Mouse (Mus musculus) ES-E14 (cell line): ENCODE measurements around the gene Nt5dc1. TPM values are rescaled to one million over a fixed set of nuclear protein-coding genes. Genes with fewer than 3 reads are reported as not detected.

Experiments
- DNase-seq: peaks from one replicate; pipeline ENCODE4 v3.0.0-alpha.2; 2013; ENCODE audit warnings: low read depth, low spot score
- H3K27ac ChIP-seq: 2 replicates; pipeline ENCODE4 v1.5.1; 2012; ENCODE audit warnings: low read depth, mild to moderate bottlenecking, low read length, moderate library complexity, mixed read lengths; ENCODE audit not compliant: poor library complexity, insufficient read depth, severe bottlenecking
- H3K36me3 ChIP-seq: 2 replicates; pipeline ENCODE4 v1.6.1; 2012; ENCODE audit warnings: mild to moderate bottlenecking, low read length, moderate library complexity, mixed read lengths; ENCODE audit not compliant: control insufficient read depth, poor library complexity, insufficient read depth, severe bottlenecking
- H3K4me1 ChIP-seq, 2 experiments: fragments of 150-350 bp in 1 of 2; sonication (generic) in 1 of 2; 2 replicates each; pipeline ENCODE4 v1.6.1; 2012; ENCODE audit warnings: low read length in 2 of 2, mild to moderate bottlenecking in 1 of 2, mixed read lengths in 1 of 2; ENCODE audit not compliant: control insufficient read depth in 2 of 2, insufficient read depth in 2 of 2, poor library complexity in 1 of 2
- H3K4me3 ChIP-seq, 2 experiments: fragments of 150-350 bp in 1 of 2; sonication (generic) in 1 of 2; 2 replicates each; pipeline ENCODE4 v1.5.1; 2012; ENCODE audit warnings: low read length in 2 of 2, low read depth in 1 of 2, mild to moderate bottlenecking in 1 of 2, mixed read lengths in 1 of 2; ENCODE audit not compliant: insufficient read depth in 1 of 2, poor library complexity in 1 of 2, severe bottlenecking in 1 of 2
- H3K9ac ChIP-seq: 2 replicates; pipeline ENCODE4 v1.6.1; 2012; ENCODE audit warnings: low read depth, mild to moderate bottlenecking, low read length, mixed read lengths; ENCODE audit not compliant: poor library complexity, insufficient read depth, severe bottlenecking
- H3K9me3 ChIP-seq: fragments of 150-350 bp; sonication (generic); 2 replicates; pipeline ENCODE4 v1.6.1; 2012; ENCODE audit warnings: low read depth, mild to moderate bottlenecking, low read length; ENCODE audit not compliant: control insufficient read depth, insufficient read depth
- CHD2 ChIP-seq: IDR thresholded peaks from 2 replicates; pipeline ENCODE4 v1.6.1; 2014; ENCODE audit warnings: mild to moderate bottlenecking, low read depth, low read length, inconsistent platforms
- HCFC1 ChIP-seq: IDR thresholded peaks from 2 replicates; pipeline ENCODE4 v1.6.1; 2012; ENCODE audit warnings: low read length, inconsistent platforms, borderline replicate concordance; ENCODE audit not compliant: insufficient read depth
- MAFK ChIP-seq: IDR thresholded peaks from 2 replicates; pipeline ENCODE4 v1.6.1; 2014; ENCODE audit warnings: mild to moderate bottlenecking, low read depth, low read length, inconsistent platforms; ENCODE audit not compliant: insufficient read depth
- ZC3H11A ChIP-seq: IDR thresholded peaks from 2 replicates; pipeline ENCODE4 v1.6.1; 2012; ENCODE audit warnings: low read depth, mild to moderate bottlenecking, inconsistent platforms, low read length, borderline replicate concordance
- ZNF384 ChIP-seq: IDR thresholded peaks from 2 replicates; pipeline ENCODE4 v1.6.1; 2012; ENCODE audit warnings: low read depth, low read length, inconsistent platforms
- in situ Hi-C, 2 experiments: fragments of 600-800 bp; cut with MboI; formaldehyde crosslinking; loops; one replicate each; pipeline ENCODE4 v1.15.1; 2025; ENCODE audit warnings: low sequenced_read_pairs in 2 of 2, inconsistent platforms in 1 of 2; ENCODE audit not compliant: unreplicated experiment in 2 of 2
- total RNA-seq: library from RNA; depleted of rRNA; stranded (reverse); fragments of 300-350 nt; gene quantifications from 2 replicates; pipeline ENCODE4 v1.2.3, GENCODE M21; 2012

Gene Nt5dc1
- total RNA-seq, 1 experiment, result 8.3 TPM

DNA sequence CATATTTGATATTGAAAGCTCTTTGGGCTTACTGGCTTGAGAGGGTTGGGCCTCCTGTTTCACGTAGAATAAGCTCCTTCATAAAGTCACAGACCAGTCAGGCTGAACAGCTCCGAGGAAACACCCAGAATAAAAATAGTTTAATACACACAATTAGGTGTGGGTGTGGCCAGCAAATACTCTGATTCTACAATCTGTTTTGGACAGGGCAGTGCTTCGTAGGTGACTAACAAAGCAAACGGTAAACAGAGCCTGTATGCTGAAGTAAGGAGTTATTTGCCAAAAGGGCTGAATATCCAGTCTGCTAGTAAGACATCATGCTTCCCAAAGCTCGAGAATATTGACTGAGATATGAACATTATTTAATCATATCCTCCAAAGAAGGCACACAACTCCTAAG, 32.7 kb downstream of the Nt5dc1 start:
- H3K27ac ChIP-seq, result no peak overlapping the region
- no peak overlapping the region for H3K9ac ChIP-seq
- DNase-seq, result no peak
- no peaks in the 10 kb centered on the region for H3K36me3 ChIP-seq
- no peaks in the 10 kb centered on the region for H3K4me1 ChIP-seq
- no peak for TF ChIP-seq ZC3H11A
- TF ChIP-seq CHD2, result no peak
- no peak for TF ChIP-seq MAFK
- TF ChIP-seq HCFC1, result no peak
- TF ChIP-seq ZNF384, result no peak
- in situ Hi-C loops, result no loop called here
- H3K9me3 ChIP-seq, result no peaks in the 10 kb centered on the region
- H3K4me3 ChIP-seq, result no peak overlapping the region

DNA sequence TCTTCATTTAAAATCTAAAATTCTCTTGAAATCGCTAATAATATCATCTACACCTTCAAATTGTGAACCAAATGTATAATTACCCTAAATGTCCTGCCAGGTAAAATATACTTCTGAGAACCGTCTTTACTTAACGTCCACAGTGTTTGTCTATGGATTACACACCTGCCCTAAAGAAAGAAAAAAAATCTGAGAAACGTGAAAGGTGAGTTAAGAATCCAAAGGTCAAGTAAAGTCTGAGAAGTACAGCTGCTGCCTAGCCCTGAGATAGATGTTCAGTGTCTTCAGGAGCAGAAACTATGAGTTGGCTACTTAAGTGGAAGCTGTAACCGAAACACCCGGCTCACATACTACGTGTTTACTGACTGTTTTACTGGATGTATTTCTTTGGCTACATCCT, 45.0 kb downstream of the Nt5dc1 start:
- no peaks in the 10 kb centered on the region for H3K9me3 ChIP-seq
- H3K4me3 ChIP-seq, result no peak overlapping the region
- in situ Hi-C loops, result no loop called here
- H3K27ac ChIP-seq, result no peak overlapping the region
- H3K36me3 ChIP-seq, result no peaks in the 10 kb centered on the region
- no peak for DNase-seq
- no peak for TF ChIP-seq ZNF384
- TF ChIP-seq CHD2, result no peak
- TF ChIP-seq MAFK, result no peak
- TF ChIP-seq ZC3H11A, result no peak
- TF ChIP-seq HCFC1, result no peak
- H3K9ac ChIP-seq, result no peak overlapping the region
- no peaks in the 10 kb centered on the region; a peak in 1 of 4 replicates for H3K4me1 ChIP-seq

DNA sequence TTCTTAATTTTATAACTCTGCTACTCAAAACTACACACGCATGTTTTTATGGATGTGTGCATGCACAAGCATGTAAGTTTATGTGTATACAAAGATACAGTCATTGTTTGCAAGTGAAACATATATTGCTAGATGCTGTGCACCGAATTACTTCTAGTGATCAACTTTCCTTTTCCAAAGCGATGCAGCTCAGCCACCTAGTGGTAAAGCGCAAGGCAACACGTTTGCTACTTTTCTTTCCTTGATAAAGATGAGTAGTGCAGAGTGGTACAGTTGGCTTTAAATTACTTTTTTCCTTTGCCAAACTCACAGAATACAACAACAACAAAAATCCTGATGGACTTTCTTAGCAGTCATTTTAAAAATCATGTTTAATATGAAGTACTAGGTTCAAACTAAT, 50.2 kb downstream of the Nt5dc1 start:
- in situ Hi-C loops, result no loop called here
- H3K27ac ChIP-seq, result no peak overlapping the region
- TF ChIP-seq ZC3H11A, result no peak
- TF ChIP-seq MAFK, result no peak
- H3K9me3 ChIP-seq, result no peaks in the 10 kb centered on the region
- H3K4me3 ChIP-seq, result no peak overlapping the region
- H3K9ac ChIP-seq, result no peak overlapping the region
- H3K4me1 ChIP-seq, result 0 out of 4 replicates have a peak, but pooled peaks cover 0 to 1% of the 10 kb centered on the region in 2 experiments
- H3K36me3 ChIP-seq, result no peaks in the 10 kb centered on the region
- DNase-seq, result no peak

DNA sequence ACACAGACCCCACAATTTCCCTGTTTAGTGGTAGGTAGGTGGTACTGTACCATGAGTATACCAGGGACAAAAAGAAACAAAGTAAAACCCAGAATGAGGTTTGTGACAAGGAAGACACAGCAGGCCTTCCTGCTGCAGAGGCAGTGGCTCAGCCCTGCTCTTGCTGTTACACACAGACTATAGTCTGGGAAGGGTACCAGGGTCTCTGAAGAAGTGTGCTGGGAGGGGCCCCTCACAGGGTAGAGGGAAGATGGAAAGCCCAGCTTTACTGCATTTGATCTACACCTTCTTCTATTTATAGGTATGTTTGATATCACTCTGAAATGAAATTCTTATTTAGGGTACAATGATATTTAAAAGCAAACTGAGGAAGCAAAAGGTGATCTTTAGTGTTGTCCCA, 54.6 kb downstream of the Nt5dc1 start:
- no peak overlapping the region for H3K9ac ChIP-seq
- in situ Hi-C loops, result no loop called here
- H3K4me1 ChIP-seq, result 0 out of 4 replicates have a peak, but pooled peaks cover 0 to 1% of the 10 kb centered on the region in 2 experiments
- DNase-seq, result no peak
- TF ChIP-seq CHD2 (no peak), HCFC1 (no peak), ZNF384 (no peak), ZC3H11A (no peak), MAFK (no peak)
- no peak overlapping the region for H3K4me3 ChIP-seq
- H3K9me3 ChIP-seq, result no peaks in the 10 kb centered on the region
- H3K36me3 ChIP-seq, result no peaks in the 10 kb centered on the region
- H3K27ac ChIP-seq, result no peak overlapping the region

DNA sequence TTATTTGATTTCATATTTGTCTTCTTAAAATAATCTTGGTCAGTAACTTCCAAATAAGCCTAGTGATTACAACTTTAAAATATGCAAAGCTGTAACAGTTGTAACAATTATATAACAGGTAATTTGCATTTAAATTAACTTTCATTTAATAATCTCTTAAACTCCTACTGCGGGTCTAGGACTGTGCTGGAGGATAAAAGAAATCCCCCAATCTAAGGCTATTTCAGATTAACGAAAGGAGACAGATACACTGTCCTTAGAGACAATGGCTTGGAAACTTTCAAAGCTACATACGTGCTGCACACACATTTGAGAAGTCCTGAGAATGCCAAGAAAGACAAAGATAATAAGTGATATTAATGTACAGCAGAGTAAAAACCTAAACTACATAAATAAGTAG, 60.1 kb downstream of the Nt5dc1 start:
- in situ Hi-C loops, result no loop called here
- Histone ChIP-seq H3K9me3 (no peaks in the 10 kb centered on the region), H3K27ac (no peak overlapping the region), H3K36me3 (no peaks in the 10 kb centered on the region), H3K9ac (no peak overlapping the region), H3K4me3 (no peak overlapping the region), H3K4me1 (no peaks in the 10 kb centered on the region)
- DNase-seq, result no peak
- TF ChIP-seq ZC3H11A, result no peak
- no peak for TF ChIP-seq MAFK
- TF ChIP-seq ZNF384, result no peak
- no peak for TF ChIP-seq CHD2
- TF ChIP-seq HCFC1, result no peak
